Mouse (Mus musculus) cerebellum, adult 2 months (tissue): ENCODE results near the gene D630045J12Rik.

Source experiments
- CTCF ChIP-seq: fragments of 200-500 bp; IDR thresholded peaks from 2 replicates; pipeline ENCODE4 v1.5.1; 2011; ENCODE audit warnings: low read depth, mild to moderate bottlenecking, control low read depth, low read length, moderate library complexity, borderline replicate concordance; ENCODE audit not compliant: insufficient read depth
- POLR2A ChIP-seq: fragments of 200-500 bp; IDR thresholded peaks from 2 replicates; pipeline ENCODE4 v1.6.1; 2011; ENCODE audit warnings: low read length, control low read depth, borderline replicate concordance; ENCODE audit not compliant: insufficient read depth

GRCm38 (mm10) chr6:38194046-38194445 lies 59.8 kb downstream of the D630045J12Rik start:
- TF ChIP-seq CTCF (no peak), POLR2A (no peak)
